Mouse (Mus musculus) left cerebral cortex, postnatal 36 days (tissue): ENCODE results near the gene Sept3. TPM values are rescaled to one million over a fixed set of nuclear protein-coding genes. Genes with fewer than 3 reads are reported as not detected.

Source experiments
- DNase-seq, 2 experiments: peaks; one replicate each; pipeline ENCODE4 v3.0.0; 2021 to 2022; ENCODE audit warnings: low spot score in 2 of 2, mixed read lengths in 1 of 2
- intact Hi-C: fragments of 180-260 bp; cut with DNase I; formaldehyde crosslinking; loops from one replicate; pipeline ENCODE4 v1.15.1; 2025
- total RNA-seq, 2 experiments: library from RNA; stranded (reverse); gene quantifications; 2 replicates each; pipeline ENCODE4 v1.2.3; 2021

Gene Sept3
- total RNA-seq, 2 experiments from 2014 or later: 503 to 533 TPM

- DNase-seq: no peak
- intact Hi-C loops: loop anchor here (5.0 kb wide), 1 partner anchor 149 kb away; no protein-coding TSS in a partner anchor
These were observed 6.5 kb upstream of the Sept3 start for GRCm38 (mm10) chr15:82268185-82268584.

DNA sequence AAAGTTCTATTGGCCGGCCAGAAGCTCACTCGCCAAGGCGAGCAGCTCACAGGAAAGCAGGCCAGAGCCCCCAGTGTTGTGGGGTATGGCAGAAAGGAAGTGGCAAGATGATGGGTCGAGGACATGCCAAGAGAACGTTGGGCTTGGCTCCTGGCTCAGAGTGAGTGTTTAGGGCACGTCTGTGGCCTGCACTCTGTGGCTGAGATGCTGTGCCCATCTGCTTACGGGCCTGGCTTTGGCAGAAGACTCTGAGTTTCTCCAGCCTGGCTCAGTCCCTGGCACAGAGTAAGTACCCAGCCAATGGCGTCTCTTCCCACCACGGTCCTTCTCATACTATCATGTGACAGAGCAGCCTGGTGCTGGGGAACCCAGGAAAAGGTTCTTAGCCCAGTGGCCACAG, 5.9 kb upstream of the Sept3 start:
- intact Hi-C loops: loop anchor here (5.0 kb wide), 1 partner anchor 149 kb away; no protein-coding TSS in a partner anchor

DNA sequence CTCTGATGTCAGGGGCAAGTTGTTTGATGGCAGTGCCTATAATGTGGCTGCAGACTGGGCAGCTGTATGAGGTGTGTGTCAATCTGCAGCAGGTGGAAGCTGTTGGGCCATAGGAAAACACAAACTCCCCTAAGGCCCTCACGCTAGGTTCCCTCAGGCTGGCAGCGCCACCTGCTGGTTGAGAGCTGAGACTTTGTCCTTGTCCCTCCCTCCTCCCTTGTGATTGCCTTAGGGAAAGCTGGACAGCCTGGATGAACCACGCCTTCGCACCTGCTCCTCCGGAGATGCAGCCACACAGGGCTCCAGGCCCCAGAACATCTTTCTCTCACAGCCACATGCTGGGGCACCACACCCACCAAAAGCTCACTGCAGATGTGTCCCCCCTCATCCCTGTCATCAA, 3.5 kb upstream of the Sept3 start:
- peak; percentile 53 to 58 for DNase-seq
- intact Hi-C loops: no loop called here

More for the DNA sequence above, 5.9 kb upstream of the Sept3 start:
- no peak for DNase-seq

DNA sequence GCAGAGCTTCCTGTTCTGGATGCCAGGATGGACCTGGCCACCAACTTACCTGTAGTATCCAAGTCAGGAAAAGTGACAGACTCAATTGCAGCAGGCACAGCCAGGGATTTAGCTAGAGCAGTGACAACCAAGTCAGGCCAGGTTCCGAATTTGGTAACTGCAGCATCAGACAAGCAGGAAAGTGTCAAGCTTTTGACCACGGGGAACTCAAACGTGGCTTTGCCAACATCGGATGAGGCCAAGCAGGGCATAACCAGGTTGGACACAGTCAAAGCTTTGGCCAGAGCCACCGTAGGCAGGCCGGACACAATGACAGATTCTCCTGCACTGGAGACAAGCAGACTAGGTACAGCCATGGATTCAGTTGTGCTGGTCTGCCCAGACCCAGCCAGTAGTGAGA, 2.4 kb upstream of the Sept3 start:
- intact Hi-C loops: no loop called here
- DNase-seq: no peak

DNA sequence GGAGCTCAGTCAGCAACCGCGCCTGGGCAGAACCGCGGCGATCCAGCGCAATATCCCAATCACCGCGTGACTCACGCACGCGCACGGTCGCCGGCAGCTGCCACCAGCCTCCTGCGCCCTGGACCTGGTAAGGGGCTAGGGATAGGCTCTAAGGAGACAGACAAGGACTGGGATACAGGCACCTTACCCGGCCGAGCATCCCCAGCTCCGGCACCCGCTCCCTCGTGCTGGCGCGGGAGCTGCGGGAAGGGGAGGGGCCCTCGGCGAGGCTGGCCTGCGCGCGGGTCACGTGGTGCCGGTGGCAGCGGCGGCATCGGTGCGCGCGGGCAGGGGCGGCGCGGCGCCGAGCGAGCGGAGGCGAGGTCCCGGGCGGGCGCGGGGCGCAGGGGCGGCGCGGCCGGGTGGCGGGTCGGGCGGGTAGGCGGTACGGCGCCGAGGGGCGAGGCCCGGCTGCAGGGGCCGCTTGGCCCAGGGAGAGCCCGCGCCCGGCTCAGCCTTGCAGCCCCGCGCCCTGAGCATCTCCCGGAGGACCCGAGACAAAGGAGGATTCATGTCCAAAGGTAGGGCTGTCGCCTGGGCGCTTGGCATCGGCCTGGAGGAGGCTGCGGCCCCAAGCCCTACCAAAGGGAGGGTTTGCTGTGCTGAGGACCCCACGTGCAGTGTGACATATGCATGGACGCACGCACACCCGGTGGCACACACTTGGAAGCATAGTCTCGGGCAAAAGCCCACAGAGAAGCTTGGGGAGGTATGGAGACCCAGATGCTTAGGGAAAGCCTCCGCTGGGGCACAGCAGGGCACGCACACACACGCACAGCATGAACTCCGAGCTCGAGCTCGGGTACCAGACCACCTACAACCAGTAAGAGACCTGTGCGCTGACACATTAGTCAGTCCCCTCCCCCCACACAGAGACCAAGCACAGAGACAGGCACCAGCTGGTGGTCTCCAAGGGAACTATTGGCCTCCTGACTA, 521 bp downstream of the Sept3 start:
- intact Hi-C loops: no loop called here

GRCm38 (mm10) chr15:82277591-82277990, 2.9 kb downstream of the Sept3 start:
- DNase-seq: peak; percentile 65 to 78
- intact Hi-C loops: no loop called here

More for the DNA sequence above, 521 bp downstream of the Sept3 start:
- DNase-seq: peak; percentile 75 to 83

GRCm38 (mm10) chr15:82280638-82281037, 5.9 kb downstream of the Sept3 start:
- no peak for DNase-seq
- intact Hi-C loops: no loop called here

DNA sequence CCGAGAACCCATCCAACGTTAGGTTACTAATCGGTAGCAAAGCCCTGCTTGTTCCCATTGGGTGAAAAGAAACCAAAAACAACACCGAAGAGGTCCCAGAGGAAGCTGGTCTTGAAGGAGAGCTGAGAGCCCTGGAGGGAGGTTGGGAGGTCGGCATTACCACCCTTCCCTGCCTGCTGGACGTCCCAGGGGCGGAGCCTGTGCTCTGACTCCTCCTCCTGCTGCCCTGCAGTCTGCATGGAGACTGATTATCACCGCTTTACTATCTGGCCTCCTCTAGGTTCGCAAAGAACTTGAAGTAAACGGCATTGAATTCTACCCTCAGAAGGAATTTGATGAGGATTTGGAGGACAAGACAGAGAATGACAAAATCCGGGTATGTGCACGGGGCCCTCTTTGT, 11.5 kb downstream of the Sept3 start:
- intact Hi-C loops: no loop called here
- no peak for DNase-seq

DNA sequence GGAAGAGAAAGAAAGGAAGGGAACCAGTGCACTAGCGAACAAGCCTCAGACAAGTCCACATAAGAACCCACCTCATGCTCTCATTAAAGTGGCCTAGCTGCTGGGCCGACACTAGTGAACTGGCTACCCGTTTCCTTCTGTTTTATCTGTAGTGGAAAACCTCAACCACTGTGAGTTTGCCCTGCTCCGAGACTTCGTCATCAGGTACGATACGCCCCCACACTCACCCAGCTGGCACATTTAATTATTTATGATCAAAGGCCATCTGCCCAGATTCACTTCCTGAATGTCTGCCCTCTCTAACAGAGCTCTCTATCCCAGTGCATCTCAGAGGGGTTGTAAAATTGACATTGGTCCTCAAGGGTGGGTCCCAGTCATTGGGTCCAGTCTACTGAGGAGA, 15.6 kb downstream of the Sept3 start:
- intact Hi-C loops: no loop called here
- DNase-seq: no peak

DNA sequence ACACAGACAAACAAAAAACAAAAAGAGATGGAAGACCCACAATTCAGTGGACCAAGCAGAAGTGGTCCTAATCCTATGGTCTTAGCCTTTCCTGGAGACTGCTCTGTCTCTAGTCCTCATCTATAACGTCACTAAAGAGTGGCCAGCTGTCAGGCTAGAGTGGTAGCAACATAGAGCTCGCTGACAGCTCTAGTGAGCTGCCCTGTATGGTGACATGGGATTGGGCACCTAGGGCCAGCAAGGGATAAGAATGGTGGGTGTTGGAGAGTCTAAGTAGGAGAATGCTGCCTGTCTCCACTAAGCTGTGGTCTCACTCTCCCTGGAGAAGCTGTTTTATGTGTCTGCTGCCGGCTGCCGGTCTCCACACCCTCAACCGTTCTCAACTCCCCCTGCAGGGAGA, 18.2 kb downstream of the Sept3 start:
- no peak for DNase-seq
- intact Hi-C loops: no loop called here

GRCm38 (mm10) chr15:82293271-82293711, 18.6 kb downstream of the Sept3 start:
- intact Hi-C loops: no loop called here
- no peak for DNase-seq

DNA sequence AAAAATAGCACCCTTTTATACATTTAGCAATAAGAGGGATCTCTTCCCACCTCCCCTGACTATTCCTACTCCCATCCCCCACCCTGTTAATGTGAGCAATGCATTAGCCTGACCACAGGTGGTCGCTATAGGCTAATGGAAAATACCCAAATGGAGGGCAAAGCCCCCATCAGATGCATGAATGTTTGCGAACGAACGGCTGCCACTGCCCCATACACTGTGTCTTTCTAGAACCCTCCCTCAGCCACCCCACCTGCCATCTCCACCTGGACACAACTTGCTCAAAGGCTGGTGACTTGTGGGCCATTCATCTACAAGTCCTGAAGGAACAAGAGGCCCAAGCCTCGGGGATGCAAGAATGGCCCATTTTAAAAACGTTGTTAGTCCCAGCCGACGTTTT, 19.4 kb downstream of the Sept3 start:
- intact Hi-C loops: no loop called here
- DNase-seq: no peak

- intact Hi-C loops: no loop called here
- DNase-seq: no peak
These were observed 24.3 kb downstream of the Sept3 start, which contains the start of gene Wbp2nl for GRCm38 (mm10) chr15:82298764-82299561. TSS of gene Wbp2nl (plus strand) at chr15:82298954.

GRCm38 (mm10) chr15:82307107-82307506, 32.4 kb downstream of the Sept3 start:
- intact Hi-C loops: no loop called here
- DNase-seq: no peak

GRCm38 (mm10) chr15:82308416-82308815, 33.7 kb downstream of the Sept3 start:
- no peak for DNase-seq
- intact Hi-C loops: no loop called here

GRCm38 (mm10) chr15:82317839-82318238, 43.1 kb downstream of the Sept3 start:
- intact Hi-C loops: no loop called here

GRCm38 (mm10) chr15:82319613-82320012, 44.9 kb downstream of the Sept3 start:
- intact Hi-C loops: no loop called here

More at GRCm38 (mm10) chr15:82317839-82318238, 43.1 kb downstream of the Sept3 start:
- no peak for DNase-seq

GRCm38 (mm10) chr15:82322195-82322594, 47.5 kb downstream of the Sept3 start:
- intact Hi-C loops: no loop called here
- no peak for DNase-seq

More at GRCm38 (mm10) chr15:82319613-82320012, 44.9 kb downstream of the Sept3 start:
- DNase-seq: no peak

- no peak for DNase-seq
- intact Hi-C loops: no loop called here
These were observed 50.7 kb downstream of the Sept3 start for GRCm38 (mm10) chr15:82325382-82325781.

DNA sequence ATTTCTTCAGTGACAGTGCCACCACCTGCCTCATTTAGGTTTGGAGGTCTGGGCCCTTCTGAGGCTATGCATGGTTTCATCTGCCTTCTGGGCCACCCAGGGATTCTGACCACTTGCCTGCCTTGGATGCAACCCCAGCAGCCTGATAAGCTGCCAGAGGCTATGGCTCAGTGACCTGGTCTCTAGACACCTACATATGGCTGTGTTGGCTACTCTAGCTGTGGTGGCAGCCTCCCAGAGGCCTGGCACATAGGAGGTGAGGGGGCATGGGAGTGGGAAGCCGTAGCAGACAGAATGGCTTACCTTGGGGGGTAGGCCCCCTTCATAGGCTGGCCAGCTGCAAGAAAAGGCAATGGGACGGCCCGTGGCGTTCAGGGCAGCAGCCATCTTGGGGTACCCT, 60.5 kb downstream of the Sept3 start:
- intact Hi-C loops: no loop called here
- no peak for DNase-seq
